Mouse (Mus musculus): ENCODE measurements around the gene Cd200r4.
"Not testable (repeated sequence)": the region's sequence is repeated elsewhere in the genome, so short reads cannot be mapped to it uniquely, and the experiment has no call there.

Gene Cd200r4

GRCm38 (mm10) chr16:44811544-44811943, at the start of gene Cd200r4:
Gene Cd200r4, plus strand, starts transcription at chr16:44811733.
- DNase-seq (ENCODE audit: low read depth) = no peak

- DNase-seq (ENCODE audit: low read depth) = no peak
Measured at GRCm38 (mm10) chr16:44761811-44762210, 49.7 kb upstream of the Cd200r4 start.

GRCm38 (mm10) chr16:44765555-44766319, 45.8 kb upstream of the Cd200r4 start, which contains the start of gene Cd200r1:
Gene Cd200r1, plus strand, starts transcription at chr16:44765736.
- no peak for DNase-seq (ENCODE audit: low read depth)

GRCm38 (mm10) chr16:44766320-44766892, 45.1 kb upstream of the Cd200r4 start:
- DNase-seq (ENCODE audit: low read depth) = no peak

- no peak for DNase-seq (ENCODE audit: low read depth)
Measured at GRCm38 (mm10) chr16:44767506-44767905, 44.0 kb upstream of the Cd200r4 start.

GRCm38 (mm10) chr16:44767967-44768366, 43.6 kb upstream of the Cd200r4 start:
- DNase-seq (ENCODE audit: low read depth) = no peak

GRCm38 (mm10) chr16:44772577-44772976, 39.0 kb upstream of the Cd200r4 start:
- DNase-seq (ENCODE audit: low read depth) = no peak

- DNase-seq (ENCODE audit: low read depth) = no peak
Measured at GRCm38 (mm10) chr16:44773673-44774072, 37.9 kb upstream of the Cd200r4 start.

- no peak for DNase-seq (ENCODE audit: low read depth)
Measured at GRCm38 (mm10) chr16:44774201-44774600, 37.3 kb upstream of the Cd200r4 start.

- peak; percentile 37 for DNase-seq (ENCODE audit: low read depth)
Measured at GRCm38 (mm10) chr16:44778538-44779147, 32.9 kb upstream of the Cd200r4 start.

GRCm38 (mm10) chr16:44779494-44779893, 32.0 kb upstream of the Cd200r4 start:
- no peak for DNase-seq (ENCODE audit: low read depth)

- DNase-seq (ENCODE audit: low read depth) = no peak
Measured at GRCm38 (mm10) chr16:44780751-44781150, 30.8 kb upstream of the Cd200r4 start.

GRCm38 (mm10) chr16:44786934-44787333, 24.6 kb upstream of the Cd200r4 start:
- DNase-seq (ENCODE audit: low read depth) = no peak

GRCm38 (mm10) chr16:44794416-44794815, 17.1 kb upstream of the Cd200r4 start:
- no peak for DNase-seq (ENCODE audit: low read depth)

- DNase-seq (ENCODE audit: low read depth) = no peak
Measured at GRCm38 (mm10) chr16:44805976-44806375, 5.6 kb upstream of the Cd200r4 start.

GRCm38 (mm10) chr16:44810223-44810622, 1.3 kb upstream of the Cd200r4 start:
- DNase-seq (ENCODE audit: low read depth) = not testable (repeated sequence)

- no peak for DNase-seq (ENCODE audit: low read depth)
Measured at GRCm38 (mm10) chr16:44812468-44813065, 1.0 kb downstream of the Cd200r4 start.

GRCm38 (mm10) chr16:44818010-44818409, 6.5 kb downstream of the Cd200r4 start:
- no peak for DNase-seq (ENCODE audit: low read depth)

GRCm38 (mm10) chr16:44820545-44820944, 9.0 kb downstream of the Cd200r4 start:
- DNase-seq (ENCODE audit: low read depth) = no peak

- no peak for DNase-seq (ENCODE audit: low read depth)
Measured at GRCm38 (mm10) chr16:44832286-44832685, 20.8 kb downstream of the Cd200r4 start.

- DNase-seq (ENCODE audit: low read depth) = not testable (repeated sequence)
Measured at GRCm38 (mm10) chr16:44833189-44833588, 21.7 kb downstream of the Cd200r4 start.

GRCm38 (mm10) chr16:44866797-44867196, 55.3 kb downstream of the Cd200r4 start, which contains the start of gene Cd200r2:
Gene Cd200r2, plus strand, starts transcription at chr16:44867097.
- no peak for DNase-seq (ENCODE audit: low read depth)

- DNase-seq (ENCODE audit: low read depth) = no peak
Measured at GRCm38 (mm10) chr16:44875178-44875577, 63.6 kb downstream of the Cd200r4 start.
